Comparison of ENCODE assay signal across 8 mouse cellular contexts in the genomic region with DNA sequence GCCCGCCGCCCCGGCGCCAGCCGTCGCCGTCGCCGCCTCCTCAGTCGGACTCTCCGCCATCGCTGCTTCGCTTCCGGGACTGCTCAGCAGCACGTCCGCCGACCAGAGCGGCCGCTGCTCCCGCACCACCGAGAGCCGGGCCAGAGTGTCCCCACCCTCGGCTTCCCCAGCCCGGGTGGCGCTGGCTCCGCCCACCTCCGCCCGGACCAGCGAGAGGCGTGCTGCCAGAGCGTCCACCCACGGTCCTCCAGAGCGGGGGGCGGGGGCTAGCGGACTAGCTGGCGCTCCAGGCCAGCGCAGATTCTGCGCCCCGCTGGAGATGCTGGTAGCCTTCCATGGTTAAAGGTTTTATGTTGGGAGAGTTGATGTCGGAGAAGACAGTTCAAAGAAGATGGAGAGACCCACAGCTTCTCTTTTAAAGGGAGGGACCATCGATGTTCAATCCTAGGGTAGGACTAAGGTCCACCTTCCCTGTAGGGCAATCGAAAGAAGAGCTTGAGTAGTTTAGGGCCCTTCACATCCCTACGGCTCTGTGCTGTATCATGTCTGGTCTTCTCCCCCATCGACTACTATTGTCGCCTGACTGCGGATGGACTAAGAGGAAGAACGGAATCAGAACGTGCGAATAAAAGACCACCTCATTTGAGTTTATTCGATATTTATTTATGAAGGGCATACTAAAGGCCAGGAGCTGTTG. TPM values are rescaled to one million over a fixed set of nuclear protein-coding genes. Genes with fewer than 3 reads are reported as not detected.
DNase-seq lines count a peak whose midpoint lies in the region; ATAC-seq and TF ChIP-seq lines count a peak whose summit lies in the region.

A gene (minus strand): TSS at position 174 of the 697 bp plus-strand sequence.

- no peaks in the 10 kb centered on the region for H3K9me3 ChIP-seq in heart, embryonic 11.5 days (replicated peaks; ENCODE audit: control insufficient read depth, low read length)
- no peaks in the 10 kb centered on the region for H3K9me3 ChIP-seq in kidney, embryonic 16.5 days (ENCODE audit: low read length)

- peak; percentile 98 for ATAC-seq in erythroblast, adult 5-6 weeks (replicated peaks; ENCODE audit: low FRiP score, poor library complexity, severe bottlenecking)
- peak; percentile 99 for ATAC-seq in heart, embryonic 11.5 days (replicated peaks; ENCODE audit: insufficient number of reproducible peaks, low FRiP score, low TSS enrichment)
- ATAC-seq in kidney, embryonic 16.5 days (ENCODE audit: low FRiP score, low TSS enrichment): peak; percentile 98

- 4% methylated on average over 50 of the region's 50 CpGs for WGBS in heart, embryonic 11.5 days (ENCODE audit: insufficient replicate concordance)
- WGBS in kidney, embryonic 16.5 days: 6% methylated on average over 37 of the region's 50 CpGs
- WGBS in liver, adult 2 months: 5% methylated on average over 43 of the region's 50 CpGs

- peak within 1 kb of the TSS; percentile 93 for H3ac ChIP-seq in myocyte (ENCODE audit: control insufficient read depth, insufficient read length)

- peak; percentile 98 for DNase-seq in B cell, adult 2 months
- DNase-seq in brain, adult 2 months (ENCODE audit: low read depth, low spot score): peak; percentile 98
- peak; percentile 75 for DNase-seq in liver, adult 2 months (ENCODE audit: extremely low read depth, low read depth, low spot score)
- peak; percentile 96 for DNase-seq in splenic B cell, adult 2 months (ENCODE audit: low read depth, low spot score)

- peaks cover 11% of the 10 kb centered on the region; the same call in 1 of the 2 replicates for H3K79me2 ChIP-seq in liver, adult 2 months (ENCODE audit: control insufficient read depth, insufficient read depth, low read length)
- peaks cover 41% of the 10 kb centered on the region for H3K79me2 ChIP-seq in myocyte (ENCODE audit: control insufficient read depth, insufficient read depth)

- peaks cover 14% of the 10 kb centered on the region for H3K4me1 ChIP-seq in heart, embryonic 11.5 days (ENCODE audit: control insufficient read depth, insufficient read depth, low read length)
- H3K4me1 ChIP-seq in kidney, embryonic 16.5 days (ENCODE audit: insufficient read depth, low read length): peaks cover 28% of the 10 kb centered on the region
- peaks cover 13% of the 10 kb centered on the region for H3K4me1 ChIP-seq in liver, adult 2 months (ENCODE audit: control insufficient read depth, insufficient read depth, low read length)

- H3K36me3 ChIP-seq in heart, embryonic 11.5 days (ENCODE audit: control insufficient read depth, insufficient read depth, low read length): peaks cover 10% of the 10 kb centered on the region
- peaks cover 23% of the 10 kb centered on the region for H3K36me3 ChIP-seq in kidney, embryonic 16.5 days (ENCODE audit: insufficient read depth, low read length)
- H3K36me3 ChIP-seq in liver, adult 2 months (ENCODE audit: control insufficient read depth, insufficient read depth, low read length): peaks cover 6% of the 10 kb centered on the region
- peaks cover 9% of the 10 kb centered on the region for H3K36me3 ChIP-seq in myocyte (ENCODE audit: control insufficient read depth, insufficient read depth)
- H3K36me3 ChIP-seq in splenic B cell, adult 2 months (ENCODE audit: control insufficient read depth, insufficient read depth, low read length, poor library complexity, severe bottlenecking): peaks cover 7% of the 10 kb centered on the region; the same call in 1 of the 2 replicates

- peak; percentile 66 for TF ChIP-seq POLR2A in liver, adult 2 months (IDR thresholded peaks at IDR 0.05; ENCODE audit: extremely low read depth, insufficient read depth, low read length)
- peak; percentile 96 for TF ChIP-seq POLR2A in myocyte (IDR thresholded peaks at IDR 0.05; ENCODE audit: insufficient read length, low read depth)

- no peaks in the 10 kb centered on the region for H3K27me3 ChIP-seq in heart, embryonic 11.5 days (ENCODE audit: control insufficient read depth, insufficient read depth, low read length)
- no peaks in the 10 kb centered on the region for H3K27me3 ChIP-seq in kidney, embryonic 16.5 days (ENCODE audit: insufficient read depth, low read length)
- H3K27me3 ChIP-seq in liver, adult 2 months (ENCODE audit: control insufficient read depth, insufficient read depth, low read length): no peaks in the 10 kb centered on the region
- no peaks in the 10 kb centered on the region for H3K27me3 ChIP-seq in myocyte (ENCODE audit: control insufficient read depth, insufficient read depth, insufficient read length)
- no peaks in the 10 kb centered on the region for H3K27me3 ChIP-seq in splenic B cell, adult 2 months (ENCODE audit: control insufficient read depth, insufficient read depth, low read length, poor library complexity, severe bottlenecking)

- TF ChIP-seq CTCF in liver, adult 2 months (IDR thresholded peaks at IDR 0.05; ENCODE audit: low read depth, low read length): peak; percentile 19; the same call in 1 of the 2 replicates

- H3K9ac ChIP-seq in heart, embryonic 11.5 days (ENCODE audit: low read depth, low read length): peak within 1 kb of the TSS; percentile 97
- H3K9ac ChIP-seq in kidney, embryonic 16.5 days (replicated peaks; ENCODE audit: low read length): peak within 1 kb of the TSS; percentile 95
- peak within 1 kb of the TSS; percentile 97 for H3K9ac ChIP-seq in liver, adult 2 months (ENCODE audit: low read depth, low read length)

- H3K4me3 ChIP-seq in heart, embryonic 11.5 days (ENCODE audit: low read depth, low read length): peak within 1 kb of the TSS; percentile 98
- H3K4me3 ChIP-seq in kidney, embryonic 16.5 days (ENCODE audit: low read length): peak within 1 kb of the TSS; percentile 92
- H3K4me3 ChIP-seq in liver, adult 2 months (ENCODE audit: insufficient read depth, low read depth, low read length): peak within 1 kb of the TSS; percentile 98
- peak within 1 kb of the TSS; percentile 88 for H3K4me3 ChIP-seq in myocyte

- peak within 1 kb of the TSS; percentile 94 for H3K4me2 ChIP-seq in heart, embryonic 11.5 days
- peak within 1 kb of the TSS; percentile 90 for H3K4me2 ChIP-seq in kidney, embryonic 16.5 days (replicated peaks; ENCODE audit: low read depth, low read length)
- peak within 1 kb of the TSS; percentile 88 for H3K4me2 ChIP-seq in myocyte (ENCODE audit: low read depth)

- peak within 1 kb of the TSS; percentile 91 for H3K27ac ChIP-seq in heart, embryonic 11.5 days (ENCODE audit: low read depth, low read length)
- H3K27ac ChIP-seq in kidney, embryonic 16.5 days (ENCODE audit: low read length): peak within 1 kb of the TSS; percentile 88
- H3K27ac ChIP-seq in liver, adult 2 months (replicated peaks; ENCODE audit: insufficient read depth, low read depth, low read length): peak within 1 kb of the TSS; percentile 81

TF ChIP-seq in myocyte, 11 proteins besides CTCF, POLR2A, EP300 and RAD21:
- no peak for TF ChIP-seq CEBPB (IDR thresholded peaks at IDR 0.05; ENCODE audit: insufficient read depth, poor library complexity, severe bottlenecking)
- TF ChIP-seq MYOG (IDR thresholded peaks at IDR 0.05; ENCODE audit: control insufficient read depth in 1 of 3, insufficient read depth in 1 of 3, insufficient read length in 2 of 3, low read depth in 2 of 3): peak in 2 of 3 experiments; percentile 8 to 59
- no peak for TF ChIP-seq MAX (IDR thresholded peaks at IDR 0.05; ENCODE audit: low read depth)
- TF ChIP-seq SRF (IDR thresholded peaks at IDR 0.05; ENCODE audit: control insufficient read depth, insufficient read length, low read depth): no peak
- TF ChIP-seq USF1 (IDR thresholded peaks at IDR 0.05; ENCODE audit: low read depth): no peak
- TF ChIP-seq TCF3 (IDR thresholded peaks at IDR 0.05; ENCODE audit: insufficient read length, low read depth): no peak
- peak; percentile 92 for TF ChIP-seq POLR2AphosphoS2 (IDR thresholded peaks at IDR 0.05; ENCODE audit: insufficient read length, low read depth)
- TF ChIP-seq REST (IDR thresholded peaks at IDR 0.05; ENCODE audit: insufficient read depth, insufficient read length): no peak

RNA-seq across cellular contexts. Expression of the gene that starts here (rescaled TPM):
- total RNA-seq in erythroblast, adult 5-6 weeks (2015; ENCODE audit: low replicate concordance): 7.1 TPM in 2 replicates
- total RNA-seq in erythroblast, adult 5-6 weeks (2017; ENCODE audit: low replicate concordance): 9.2 and 10.3 TPM in 2 replicates
- 23.0 and 33.1 TPM in 2 replicates for polyA plus RNA-seq in heart, embryonic 11.5 days (2014; fragmentation: Nextera tagmentation; extraction: Ambion mirVana)
- 38.7 and 42.0 TPM in 2 replicates for polyA plus RNA-seq in kidney, embryonic 16.5 days (2015; fragmentation: Nextera tagmentation; extraction: Ambion mirVana)
- total RNA-seq in liver, adult 2 months (2014; rRNA removed): 18.6 and 23.3 TPM in 2 replicates
- polyA plus RNA-seq in liver, adult 2 months (2012; rRNA removed): 21.3 and 22.8 TPM in 2 replicates
- 53.6 TPM for polyA plus RNA-seq in myocyte (2012; fragmentation: generic; extraction: Trizol)

Comparison
In these comparisons a context has a peak if more than half of its experiments do, and no peak if none do; other contexts are left out.
1. Peak in every context shown above with its lines: DNase-seq, ATAC-seq, H3K4me3 ChIP-seq and H3K27ac ChIP-seq.